Mouse (Mus musculus) c-Kit-positive CD71-positive TER-119-negative erythroid progenitor cells, embryonic 14.5 days (primary cell): ENCODE results near the gene Rapgef4.

Experiments used
- DNase-seq: peaks from one replicate; pipeline ENCODE4 v3.0.0-alpha.2; 2013; ENCODE audit warnings: low read depth

The Rapgef4 gene

GRCm38 (mm10) chr2:72234085-72234484, 253.0 kb downstream of the Rapgef4 start:
- no peak for DNase-seq

GRCm38 (mm10) chr2:72234943-72235342, 253.9 kb downstream of the Rapgef4 start:
- peak; percentile 40 for DNase-seq

GRCm38 (mm10) chr2:72235361-72235901, 254.4 kb downstream of the Rapgef4 start:
- DNase-seq: no peak

- DNase-seq: no peak
These were observed 257.4 kb downstream of the Rapgef4 start for GRCm38 (mm10) chr2:72238421-72238820.

- no peak for DNase-seq
These were observed 257.9 kb downstream of the Rapgef4 start for GRCm38 (mm10) chr2:72238925-72239324.

GRCm38 (mm10) chr2:72239456-72239855, 258.4 kb downstream of the Rapgef4 start:
- no peak for DNase-seq

- no peak for DNase-seq
These were observed 259.0 kb downstream of the Rapgef4 start for GRCm38 (mm10) chr2:72239993-72240392.

GRCm38 (mm10) chr2:72240691-72241090, 259.7 kb downstream of the Rapgef4 start:
- no peak for DNase-seq

- no peak for DNase-seq
These were observed 260.9 kb downstream of the Rapgef4 start for GRCm38 (mm10) chr2:72241714-72242472.

GRCm38 (mm10) chr2:72242910-72243675, 262.1 kb downstream of the Rapgef4 start:
- no peak for DNase-seq

GRCm38 (mm10) chr2:72245631-72246030, 264.6 kb downstream of the Rapgef4 start:
- no peak for DNase-seq

GRCm38 (mm10) chr2:72246376-72246775, 265.3 kb downstream of the Rapgef4 start:
- DNase-seq: no peak

- DNase-seq: no peak
These were observed 266.8 kb downstream of the Rapgef4 start for GRCm38 (mm10) chr2:72247819-72248218.

GRCm38 (mm10) chr2:72252510-72253505, 271.8 kb downstream of the Rapgef4 start:
- DNase-seq: no peak

GRCm38 (mm10) chr2:72253882-72254281, 272.8 kb downstream of the Rapgef4 start:
- DNase-seq: no peak

GRCm38 (mm10) chr2:72254813-72255582, 274.0 kb downstream of the Rapgef4 start:
- no peak for DNase-seq

GRCm38 (mm10) chr2:72260704-72261103, 279.7 kb downstream of the Rapgef4 start:
- DNase-seq: no peak

GRCm38 (mm10) chr2:72262814-72263480, 281.9 kb downstream of the Rapgef4 start:
- DNase-seq: no peak

- DNase-seq: no peak
These were observed 286.4 kb downstream of the Rapgef4 start for GRCm38 (mm10) chr2:72267390-72267789.

GRCm38 (mm10) chr2:72269651-72270341, 288.8 kb downstream of the Rapgef4 start:
- DNase-seq: no peak
